ENCODE assay signal across 8 mouse cellular contexts in genomic region chr12:105843243-105844005, GRCm38 (mm10). TPM values are rescaled to one million over a fixed set of nuclear protein-coding genes. Genes with fewer than 3 reads are reported as not detected.
DNase-seq lines count a peak whose midpoint lies in the region; ATAC-seq and TF ChIP-seq lines count a peak whose summit lies in the region.
"Had no signal": no experiment of that assay in that cellular context is flagged by ENCODE, and none has a peak within 500 bp of the region (broad histone marks: within the 10 kb centered on the region; RNA-seq: fewer than 3 reads in every experiment).

No protein-coding gene starts in this region.

- H3K4me1 ChIP-seq in kidney, embryonic 14.5 days (ENCODE audit: control insufficient read depth, insufficient read depth, low read length) = no peaks in the 10 kb centered on the region
- peaks cover 7% of the 10 kb centered on the region for H3K4me1 ChIP-seq in embryonic fibroblast, embryonic 13.5 days (ENCODE audit: control insufficient read depth, insufficient read depth, low read length)
- H3K4me1 ChIP-seq in midbrain, embryonic 14.5 days (ENCODE audit: control insufficient read depth, insufficient read depth, low read length) = no peaks in the 10 kb centered on the region

- 73% methylated on average over 12 of the region's 12 CpGs for WGBS in kidney, embryonic 14.5 days
- WGBS in midbrain, embryonic 14.5 days = 68% methylated on average over 12 of the region's 12 CpGs

- H3K36me3 ChIP-seq in kidney, embryonic 14.5 days (ENCODE audit: control insufficient read depth, insufficient read depth, low read length) = peaks cover 38% of the 10 kb centered on the region
- peaks cover 21% of the 10 kb centered on the region; the same call in 1 of the 2 replicates for H3K36me3 ChIP-seq in midbrain, embryonic 14.5 days (ENCODE audit: control insufficient read depth, insufficient read depth, low read length)

- DNase-seq in kidney, adult 18-20 months = peak; percentile 68
- DNase-seq in brain, adult 2 months (ENCODE audit: low read depth, low spot score) = peak; percentile 67
- peak; percentile 75 for DNase-seq in kidney, adult 9 months
- no peak for DNase-seq in midbrain, embryonic 14.5 days
- DNase-seq: layer of hippocampus, adult 9-11 months had no signal

- H3K27ac ChIP-seq in kidney, embryonic 14.5 days (ENCODE audit: low read depth, low read length) = no peak overlapping the region
- peak overlapping the region; percentile 19; the same call in 1 of the 2 replicates for H3K27ac ChIP-seq in embryonic fibroblast, embryonic 13.5 days (ENCODE audit: insufficient read depth, low read length)
- no peak overlapping the region for H3K27ac ChIP-seq in midbrain, embryonic 14.5 days (replicated peaks; ENCODE audit: low read depth, low read length)

- no peaks in the 10 kb centered on the region for H3K9me3 ChIP-seq in kidney, embryonic 14.5 days (ENCODE audit: control insufficient read depth, low read length)
- no peaks in the 10 kb centered on the region for H3K9me3 ChIP-seq in midbrain, embryonic 14.5 days (ENCODE audit: control insufficient read depth, low read length)

- H3K27me3 ChIP-seq in kidney, embryonic 14.5 days (ENCODE audit: control insufficient read depth, insufficient read depth, low read length) = no peaks in the 10 kb centered on the region
- no peaks in the 10 kb centered on the region for H3K27me3 ChIP-seq in midbrain, embryonic 14.5 days (ENCODE audit: control insufficient read depth, insufficient read depth, low read length)

- H3K4me2 ChIP-seq in kidney, embryonic 14.5 days (replicated peaks; ENCODE audit: low read depth, low read length) = no peak overlapping the region
- H3K4me2 ChIP-seq in midbrain, embryonic 14.5 days (ENCODE audit: low read length) = no peak overlapping the region

- TF ChIP-seq POLR2A in embryonic fibroblast, embryonic 13.5 days (IDR thresholded peaks at IDR 0.05; ENCODE audit: low read depth, low read length) = no peak

- no peak overlapping the region for H3K4me3 ChIP-seq in kidney, embryonic 14.5 days (ENCODE audit: low read length)
- no peak overlapping the region for H3K4me3 ChIP-seq in embryonic fibroblast, embryonic 13.5 days (ENCODE audit: insufficient read depth, low read length)
- no peak overlapping the region for H3K4me3 ChIP-seq in midbrain, embryonic 14.5 days (replicated peaks; ENCODE audit: low read depth, low read length)

- ATAC-seq in kidney, embryonic 14.5 days (ENCODE audit: low FRiP score, low TSS enrichment) = no peak
- ATAC-seq in megakaryocyte progenitor cell, adult 5-6 weeks (replicated peaks; ENCODE audit: poor library complexity) = no peak
- no peak for ATAC-seq in midbrain, embryonic 14.5 days (ENCODE audit: low FRiP score, low TSS enrichment)

- TF ChIP-seq CTCF in embryonic fibroblast, embryonic 13.5 days (IDR thresholded peaks at IDR 0.05; ENCODE audit: borderline replicate concordance, insufficient read depth, low read length) = no peak

- no peak overlapping the region for H3K9ac ChIP-seq in kidney, embryonic 14.5 days (ENCODE audit: low read depth, low read length)
- no peak overlapping the region for H3K9ac ChIP-seq in midbrain, embryonic 14.5 days (replicated peaks; ENCODE audit: low read length)

RNA-seq across cellular contexts. Expression of gene Papola, which starts 58.9 kb away (rescaled TPM):
- polyA plus RNA-seq in kidney, embryonic 14.5 days (2014; fragmentation: Nextera tagmentation; extraction: Ambion mirVana) = 181 and 197 TPM in 2 replicates
- polyA plus RNA-seq in embryonic fibroblast, embryonic 13.5 days (2011; ENCODE audit: insufficient read length, low read depth, missing spikeins) = 180 and 214 TPM in 2 replicates
- 223 and 232 TPM in 2 replicates for total RNA-seq in megakaryocyte progenitor cell, adult 5-6 weeks (2015)
- 104 and 140 TPM in 2 replicates for total RNA-seq in megakaryocyte progenitor cell, adult 5-6 weeks (2017)
- polyA plus RNA-seq in midbrain, embryonic 14.5 days (2014; fragmentation: Nextera tagmentation; extraction: Ambion mirVana) = 148 and 169 TPM in 2 replicates
